Mouse (Mus musculus) embryonic facial prominence, embryonic 14.5 days (tissue): ENCODE results near the gene Spata4. TPM values are rescaled to one million over a fixed set of nuclear protein-coding genes. Genes with fewer than 3 reads are reported as not detected.
"Not testable (repeated sequence)": the region's sequence is repeated elsewhere in the genome, so short reads cannot be mapped to it uniquely, and the experiment has no call there.

Experiments
- ATAC-seq: fragments of 200-750 bp; cut with Nextera tagmentation; 2 replicates; pipeline ENCODE4 v1.8.0; 2017; ENCODE audit warnings: low read depth, moderate number of reproducible peaks, moderate TSS enrichment
- DNase-seq: peaks from one replicate; pipeline ENCODE4 v3.0.0-alpha.2; 2015; ENCODE audit warnings: low spot score
- H3K27ac ChIP-seq: fragments of 300-500 bp; sonication (generic); replicated peaks from 2 replicates; pipeline ENCODE4 v1.5.1; 2014; ENCODE audit warnings: low read depth, mild to moderate bottlenecking, low read length, moderate library complexity
- H3K27me3 ChIP-seq: fragments of 300-500 bp; sonication (generic); replicated peaks from 2 replicates; pipeline ENCODE4 v1.6.1; 2014; ENCODE audit warnings: low read length; ENCODE audit not compliant: control insufficient read depth, insufficient read depth
- H3K36me3 ChIP-seq: fragments of 300-500 bp; sonication (generic); 2 replicates; pipeline ENCODE4 v1.6.1; 2014; ENCODE audit warnings: low read length, mixed read lengths; ENCODE audit not compliant: control insufficient read depth, insufficient read depth
- H3K4me1 ChIP-seq: fragments of 300-500 bp; sonication (generic); 2 replicates; pipeline ENCODE4 v1.6.1; 2014; ENCODE audit warnings: antibody characterized with exemption, low read length; ENCODE audit not compliant: control insufficient read depth, insufficient read depth
- H3K4me2 ChIP-seq: fragments of 300-500 bp; sonication (generic); 2 replicates; pipeline ENCODE4 v1.6.1; 2014; ENCODE audit warnings: low read depth, mild to moderate bottlenecking, low read length, moderate library complexity, mixed read lengths
- H3K4me3 ChIP-seq: fragments of 300-500 bp; sonication (generic); 2 replicates; pipeline ENCODE4 v1.5.1; 2014; ENCODE audit warnings: low read depth, mild to moderate bottlenecking, low read length
- H3K9ac ChIP-seq: fragments of 300-500 bp; sonication (generic); 2 replicates; pipeline ENCODE4 v1.6.1; 2014; ENCODE audit warnings: low read depth, mild to moderate bottlenecking, low read length, moderate library complexity, mixed read lengths
- H3K9me3 ChIP-seq: fragments of 300-500 bp; sonication (generic); 2 replicates; pipeline ENCODE4 v1.6.1; 2016; ENCODE audit warnings: low read length; ENCODE audit not compliant: control insufficient read depth
- WGBS: fragments of 180-500 bp; shearing (Covaris S2); extraction: QIAGEN DNeasy Blood & Tissue Kit; methylation state at CpG from one replicate; pipeline ENCODE4 v1.1.7; 2014; 5-methylcytosine and 5-hydroxymethylcytosine counted together
- polyA plus RNA-seq: library from polyadenylated mRNA; unstranded; fragments of >200 nt; fragmentation: Nextera tagmentation; extraction: Ambion mirVana; gene quantifications from 2 replicates; pipeline ENCODE4 v1.2.1, GENCODE M21; 2014

The Spata4 gene
- polyA plus RNA-seq, 1 experiment from 2014 or later, result 0.38 TPM

DNA sequence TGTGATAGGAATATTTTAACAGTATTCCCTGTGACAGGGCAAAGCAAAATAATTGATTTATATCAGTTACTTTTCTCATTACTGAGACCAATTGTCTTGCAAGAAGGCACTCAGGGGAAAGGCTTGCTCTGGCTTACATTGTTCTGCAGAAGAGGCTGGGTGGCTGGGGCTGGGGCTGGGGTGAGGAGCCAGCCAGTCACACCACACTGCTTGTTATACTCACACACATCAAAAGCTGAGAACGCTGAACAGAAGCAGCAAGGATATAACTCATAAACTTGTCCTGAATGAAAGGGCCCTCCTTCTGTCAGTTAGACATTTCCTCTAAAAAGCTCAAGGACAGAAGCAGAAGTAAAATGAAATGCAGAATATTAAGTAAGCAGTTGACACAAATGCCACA is 17.7 kb upstream of the Spata4 start:
- Histone ChIP-seq H3K4me1 (no peaks in the 10 kb centered on the region), H3K27ac (no peak overlapping the region), H3K27me3 (no peaks in the 10 kb centered on the region), H3K4me3 (no peak overlapping the region), H3K9me3 (no peaks in the 10 kb centered on the region), H3K36me3 (no peaks in the 10 kb centered on the region), H3K4me2 (no peak overlapping the region), H3K9ac (no peak overlapping the region)
- no peak for ATAC-seq
- DNase-seq, result no peak
- WGBS, result 63% methylated on average over 1 of the region's 1 CpGs

DNA sequence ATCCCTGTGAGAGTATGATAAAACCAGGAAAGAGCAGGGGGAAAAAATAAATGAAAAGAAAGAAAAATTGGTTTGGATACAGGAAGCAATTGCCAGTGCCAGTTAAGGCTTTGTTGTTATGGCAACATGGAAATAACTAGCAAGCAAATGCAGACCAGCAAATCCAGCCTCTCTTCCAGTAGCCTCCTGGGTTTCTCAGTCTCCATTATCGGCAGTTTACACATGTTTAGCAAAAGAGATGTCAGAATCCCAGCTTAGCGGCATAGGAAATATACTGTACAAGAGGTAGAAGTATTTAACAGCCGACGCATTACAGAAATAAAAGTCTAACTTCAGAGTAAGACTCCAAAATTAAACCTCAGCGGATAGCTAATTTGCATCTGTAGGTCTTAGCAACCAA is 5.9 kb upstream of the Spata4 start:
- 79% methylated on average over 5 of the region's 5 CpGs for WGBS
- ATAC-seq, result no peak
- DNase-seq, result peak; percentile 19
- H3K36me3 ChIP-seq, result no peaks in the 10 kb centered on the region
- no peak overlapping the region for H3K4me2 ChIP-seq
- H3K9me3 ChIP-seq, result no peaks in the 10 kb centered on the region
- no peak overlapping the region for H3K27ac ChIP-seq
- H3K9ac ChIP-seq, result no peak overlapping the region
- H3K4me3 ChIP-seq, result no peak overlapping the region
- no peaks in the 10 kb centered on the region for H3K4me1 ChIP-seq
- H3K27me3 ChIP-seq, result no peaks in the 10 kb centered on the region

DNA sequence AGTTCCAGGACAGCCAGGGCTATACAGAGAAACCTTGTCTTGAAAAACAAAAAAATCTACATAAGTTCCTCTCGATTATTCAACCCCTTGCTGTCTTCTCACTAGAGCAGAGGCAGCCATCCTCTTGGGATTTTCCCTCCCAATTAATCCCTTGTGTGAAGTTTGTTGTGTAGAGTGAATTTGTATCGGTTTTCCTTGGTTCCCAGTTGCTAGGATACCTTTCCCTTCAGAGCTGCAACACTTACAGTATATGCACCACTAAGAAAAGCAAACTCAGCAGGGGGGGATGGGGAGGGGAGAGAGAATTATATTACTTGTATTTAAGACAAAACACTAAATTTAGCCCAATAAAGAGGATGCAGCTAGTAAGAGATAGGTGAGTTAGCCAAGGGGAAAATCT is 4.5 kb upstream of the Spata4 start:
- Histone ChIP-seq H3K27ac (no peak overlapping the region), H3K4me2 (no peak overlapping the region), H3K9me3 (no peaks in the 10 kb centered on the region), H3K4me1 (peaks cover 6% of the 10 kb centered on the region; the same call in 1 of the 2 replicates), H3K36me3 (no peaks in the 10 kb centered on the region), H3K9ac (no peak overlapping the region), H3K27me3 (no peaks in the 10 kb centered on the region), H3K4me3 (no peak overlapping the region)
- DNase-seq, result peak; percentile 31
- ATAC-seq, result peak; percentile 60; the same call in 1 of the 2 replicates
- WGBS, result 62% methylated on average over 2 of the region's 2 CpGs

DNA sequence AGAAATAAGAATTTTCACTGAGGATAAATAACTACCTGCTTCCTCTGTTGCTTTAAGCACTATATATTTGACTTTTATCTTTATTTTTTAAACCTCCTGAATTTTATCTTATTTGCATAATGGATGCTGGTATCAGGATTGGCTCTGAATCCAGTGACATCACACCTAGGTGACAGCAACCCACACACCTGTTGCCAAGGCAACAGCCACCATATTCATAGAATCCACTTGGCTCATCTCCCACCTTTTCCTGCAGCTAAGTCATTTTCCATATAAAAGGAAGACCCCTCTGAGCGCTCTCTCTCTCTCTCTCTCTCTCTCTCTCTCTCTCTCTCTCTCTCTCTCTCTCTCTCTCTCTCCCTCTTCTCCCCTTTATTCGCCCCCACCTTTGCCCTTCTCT is 3.6 kb upstream of the Spata4 start:
- 81% methylated on average over 2 of the region's 2 CpGs for WGBS
- DNase-seq, result no peak
- Histone ChIP-seq H3K4me2 (no peak overlapping the region), H3K4me3 (no peak overlapping the region), H3K36me3 (no peaks in the 10 kb centered on the region), H3K9me3 (no peaks in the 10 kb centered on the region), H3K4me1 (peaks cover 6% of the 10 kb centered on the region; the same call in 1 of the 2 replicates), H3K27me3 (no peaks in the 10 kb centered on the region), H3K27ac (no peak overlapping the region), H3K9ac (no peak overlapping the region)
- ATAC-seq, result no peak

DNA sequence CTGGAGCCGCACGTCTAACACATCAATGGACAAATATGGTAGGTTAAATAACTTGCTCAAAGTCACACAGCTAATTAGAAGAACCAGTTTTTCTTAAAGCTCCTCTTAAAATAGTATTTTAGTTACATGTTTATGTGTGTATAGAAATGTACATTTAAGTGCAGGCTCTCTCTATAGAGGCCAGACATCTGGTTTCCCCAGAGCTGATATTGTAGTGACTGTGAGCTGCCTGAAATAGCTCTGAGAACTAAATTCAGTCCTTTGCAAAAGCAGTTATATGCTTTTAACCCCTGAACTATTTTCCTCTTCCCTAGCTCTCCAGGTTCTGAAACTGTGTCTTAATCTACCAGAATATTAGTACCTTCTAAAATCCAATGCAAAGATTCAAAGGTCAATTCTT is 3.2 kb upstream of the Spata4 start:
- no peak for ATAC-seq
- 94% methylated on average over 2 of the region's 2 CpGs for WGBS
- no peak overlapping the region for H3K4me3 ChIP-seq
- no peak overlapping the region for H3K4me2 ChIP-seq
- no peaks in the 10 kb centered on the region for H3K9me3 ChIP-seq
- H3K27ac ChIP-seq, result no peak overlapping the region
- no peaks in the 10 kb centered on the region for H3K27me3 ChIP-seq
- no peaks in the 10 kb centered on the region for H3K36me3 ChIP-seq
- no peak for DNase-seq
- no peak overlapping the region for H3K9ac ChIP-seq
- H3K4me1 ChIP-seq, result peaks cover 6% of the 10 kb centered on the region; the same call in 1 of the 2 replicates

DNA sequence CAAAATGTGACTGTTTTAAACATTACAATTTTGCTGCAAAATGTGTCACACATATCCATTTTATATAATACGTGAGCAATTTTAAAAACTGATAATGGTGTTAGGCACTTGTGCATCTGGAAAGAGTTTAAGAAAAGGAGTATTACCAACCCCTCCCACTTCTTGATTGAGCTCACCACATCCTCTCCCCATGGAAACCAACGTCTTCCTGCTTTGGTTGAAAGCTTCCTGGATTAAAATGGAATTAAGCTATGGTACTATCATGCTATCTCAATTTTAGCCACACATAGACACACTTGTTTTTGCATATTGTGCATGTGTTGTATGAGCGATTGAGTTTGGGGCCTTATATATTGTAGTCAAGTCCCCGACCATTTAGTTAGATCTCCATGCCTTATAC is 2.9 kb downstream of the Spata4 start:
- no peak overlapping the region for H3K4me3 ChIP-seq
- ATAC-seq, result no peak
- H3K27ac ChIP-seq, result no peak overlapping the region
- H3K36me3 ChIP-seq, result no peaks in the 10 kb centered on the region
- 71% methylated on average over 4 of the region's 4 CpGs for WGBS
- H3K9me3 ChIP-seq, result no peaks in the 10 kb centered on the region
- H3K9ac ChIP-seq, result no peak overlapping the region
- peaks cover 6% of the 10 kb centered on the region; the same call in 1 of the 2 replicates for H3K4me1 ChIP-seq
- no peak overlapping the region for H3K4me2 ChIP-seq
- no peaks in the 10 kb centered on the region for H3K27me3 ChIP-seq
- DNase-seq, result no peak

DNA sequence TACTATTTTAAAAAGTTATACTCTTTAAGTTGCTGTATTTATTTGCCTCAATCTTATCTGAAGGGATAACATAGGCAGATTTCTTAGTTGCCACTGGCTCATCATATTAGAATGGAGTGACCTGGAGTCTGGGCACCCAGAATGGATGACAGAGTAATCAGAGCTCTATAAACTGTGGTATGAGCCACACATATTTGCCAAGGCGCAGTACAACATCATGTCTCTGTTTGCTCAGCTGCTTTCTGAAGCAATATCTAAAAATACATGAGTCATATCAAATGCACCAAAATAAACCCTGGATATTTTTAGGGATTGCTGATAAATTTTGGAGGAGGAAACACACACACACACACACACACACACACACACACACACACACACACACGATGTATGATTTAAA is 8.8 kb downstream of the Spata4 start:
- Histone ChIP-seq H3K27ac (no peak overlapping the region), H3K4me2 (no peak overlapping the region), H3K4me1 (no peaks in the 10 kb centered on the region), H3K9ac (no peak overlapping the region), H3K4me3 (no peak overlapping the region), H3K9me3 (no peaks in the 10 kb centered on the region), H3K36me3 (no peaks in the 10 kb centered on the region), H3K27me3 (no peaks in the 10 kb centered on the region)
- WGBS, result 81% methylated on average over 2 of the region's 2 CpGs
- ATAC-seq (no peak), DNase-seq (no peak)

DNA sequence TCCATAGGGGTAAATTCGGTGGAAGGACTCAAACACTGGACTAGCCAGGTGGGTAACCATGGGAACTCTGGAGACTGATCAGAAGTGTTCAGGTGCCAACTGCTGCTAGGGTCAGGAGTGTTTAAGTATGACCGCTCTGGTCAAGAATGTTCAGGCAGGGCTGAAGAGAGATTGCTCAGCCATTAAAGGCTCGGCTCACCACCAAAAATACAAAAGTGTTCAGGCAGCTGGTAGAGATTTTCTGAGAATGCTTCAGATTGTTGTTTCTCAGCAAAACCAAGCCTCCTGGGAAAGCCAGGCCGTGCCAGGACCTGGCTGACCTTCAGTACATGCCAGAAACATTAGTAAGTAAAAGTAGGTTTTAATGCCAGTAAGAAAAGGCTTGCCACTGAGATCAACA is 9.7 kb downstream of the Spata4 start:
- Histone ChIP-seq H3K27me3 (no peaks in the 10 kb centered on the region), H3K27ac (no peak overlapping the region), H3K9ac (no peak overlapping the region), H3K4me2 (no peak overlapping the region), H3K4me3 (no peak overlapping the region), H3K36me3 (no peaks in the 10 kb centered on the region), H3K9me3 (no peaks in the 10 kb centered on the region), H3K4me1 (no peaks in the 10 kb centered on the region)
- DNase-seq (peak; percentile 4), ATAC-seq (no peak)
- WGBS, result 49% methylated on average over 4 of the region's 4 CpGs

DNA sequence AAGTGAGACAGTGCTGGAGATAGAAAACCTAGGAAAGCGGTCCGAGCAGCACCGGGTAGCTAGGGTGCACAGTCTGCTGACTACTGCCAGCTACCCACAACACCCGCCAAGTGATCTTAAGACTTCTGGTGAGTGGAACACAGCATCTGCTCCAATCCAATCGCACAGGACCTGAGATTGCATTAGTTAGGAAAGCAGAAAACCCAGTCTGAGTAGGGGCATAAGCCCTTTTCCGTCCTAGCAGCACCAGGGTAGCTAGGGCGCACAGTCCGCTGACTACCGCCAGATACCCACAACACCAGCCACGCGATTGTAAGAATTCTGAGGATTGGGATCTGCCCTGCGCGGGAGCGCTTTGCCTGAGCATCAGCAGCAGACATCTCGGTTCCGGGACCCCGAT is 16.1 kb downstream of the Spata4 start:
- H3K4me2 ChIP-seq, H3K36me3 ChIP-seq, H3K27me3 ChIP-seq, ATAC-seq, H3K4me1 ChIP-seq, H3K9ac ChIP-seq, DNase-seq, H3K4me3 ChIP-seq, H3K9me3 ChIP-seq, H3K27ac ChIP-seq: not testable (repeated sequence)
- WGBS, result 89% methylated on average over 17 of the region's 17 CpGs
